Mouse (Mus musculus) kidney, postnatal 14 days (tissue): Measurements from ENCODE around the gene 1700057G04Rik.

Source experiments
- DNase-seq: peaks from one replicate; pipeline ENCODE4 v3.0.0; 2022; ENCODE audit warnings: mixed read lengths

Gene 1700057G04Rik

DNA sequence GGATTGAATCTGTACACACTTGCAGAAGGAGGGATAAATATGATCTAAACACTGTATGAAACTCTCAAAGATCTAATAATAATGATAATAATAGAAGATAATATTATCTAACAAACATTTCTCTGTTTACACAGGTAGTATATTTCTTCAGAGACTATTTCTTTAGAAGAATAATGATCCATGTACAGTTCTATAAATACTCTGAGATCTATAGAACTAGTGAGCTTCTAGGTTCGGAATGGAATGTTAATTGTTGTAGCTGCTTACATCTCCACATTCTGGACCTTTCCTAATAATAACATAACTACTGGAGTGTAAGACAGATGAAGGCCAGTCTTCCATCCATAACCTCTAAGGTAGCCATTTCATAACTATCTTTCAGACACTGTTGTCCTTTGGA, at the start of gene 1700057G04Rik:
TSS of gene 1700057G04Rik (plus strand) at position 301 of the 400 bp plus-strand sequence.
- DNase-seq, result no peak

DNA sequence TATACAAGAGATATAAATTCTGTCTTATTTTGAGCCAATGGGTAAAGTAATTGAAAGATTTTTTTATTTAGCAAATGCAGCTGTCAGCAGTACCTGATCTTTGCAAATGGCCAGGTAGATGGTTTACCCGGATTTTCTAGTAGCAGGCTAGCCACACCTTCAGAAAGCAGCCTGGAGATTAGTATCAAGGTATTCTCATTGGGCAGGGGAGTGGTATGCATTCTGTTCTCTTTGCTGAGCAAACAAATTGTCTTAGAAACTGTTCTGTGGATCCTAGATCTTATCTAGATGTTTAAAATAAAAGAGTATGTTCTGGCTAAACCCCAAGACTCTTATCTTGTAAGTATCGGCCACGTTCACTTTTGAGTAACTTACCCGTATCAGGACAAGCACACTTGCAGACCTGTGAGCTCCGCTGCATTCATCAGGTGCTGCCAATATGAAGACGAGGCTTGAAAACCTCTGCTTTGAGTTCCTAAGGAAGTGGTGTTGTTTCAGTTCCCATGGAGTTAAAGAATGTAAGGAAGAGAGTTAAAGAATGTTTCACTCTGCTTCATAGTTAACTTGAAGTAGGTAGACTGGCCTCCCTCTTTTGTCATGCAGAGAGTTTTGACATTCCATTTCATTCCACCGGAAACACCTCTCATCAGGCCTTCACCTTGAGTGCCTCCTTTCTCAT, 48.6 kb upstream of the 1700057G04Rik start:
- DNase-seq, result no peak

DNA sequence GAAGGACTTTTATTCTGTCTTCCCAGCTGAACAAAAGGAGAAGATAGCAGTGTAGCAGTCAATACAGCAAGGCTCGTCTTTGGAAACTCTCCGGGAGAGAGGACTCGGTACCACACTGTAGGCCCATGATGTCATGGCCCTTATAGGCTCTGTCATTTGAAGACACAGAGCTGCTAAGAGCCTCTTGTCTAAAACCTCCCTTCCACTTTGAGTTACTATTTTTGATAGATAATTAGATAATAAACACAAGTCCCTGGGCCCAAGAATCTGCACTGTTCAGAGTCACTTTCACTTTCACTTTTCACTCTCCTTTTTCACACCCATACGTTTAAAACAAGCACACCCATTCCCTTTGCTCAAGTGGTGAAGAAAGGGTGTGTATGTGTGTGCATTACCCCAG, 43.5 kb upstream of the 1700057G04Rik start:
- no peak for DNase-seq

DNA sequence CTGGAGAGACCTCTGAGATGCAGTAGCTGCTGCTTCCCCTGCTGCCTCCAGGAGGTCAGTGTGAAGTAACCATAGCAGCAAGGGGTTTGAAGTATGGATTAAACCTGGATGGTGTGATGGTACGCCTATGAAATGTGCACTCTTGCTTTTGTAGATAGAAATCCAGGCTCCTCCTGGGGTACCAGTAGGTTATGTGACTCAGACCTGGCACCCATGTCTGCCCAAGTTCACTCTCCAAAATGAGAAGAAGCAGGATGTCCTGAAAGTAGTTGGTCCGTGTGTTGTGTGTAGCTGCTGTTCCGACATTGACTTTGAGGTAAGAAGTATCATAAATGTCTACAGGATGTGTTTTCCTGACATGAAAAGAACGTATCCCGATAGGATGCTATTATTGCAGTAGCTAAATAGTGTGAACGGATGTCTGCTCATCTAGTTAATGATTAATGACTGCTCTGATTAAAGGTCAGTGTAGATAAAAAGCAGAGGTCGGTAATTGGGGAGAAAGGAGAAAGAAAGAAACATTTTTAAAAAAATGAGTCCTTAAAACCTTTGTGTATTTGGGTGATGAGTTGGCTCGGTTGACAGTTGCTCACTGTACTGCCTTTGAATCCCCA, 42.5 kb upstream of the 1700057G04Rik start:
- DNase-seq, result no peak

DNA sequence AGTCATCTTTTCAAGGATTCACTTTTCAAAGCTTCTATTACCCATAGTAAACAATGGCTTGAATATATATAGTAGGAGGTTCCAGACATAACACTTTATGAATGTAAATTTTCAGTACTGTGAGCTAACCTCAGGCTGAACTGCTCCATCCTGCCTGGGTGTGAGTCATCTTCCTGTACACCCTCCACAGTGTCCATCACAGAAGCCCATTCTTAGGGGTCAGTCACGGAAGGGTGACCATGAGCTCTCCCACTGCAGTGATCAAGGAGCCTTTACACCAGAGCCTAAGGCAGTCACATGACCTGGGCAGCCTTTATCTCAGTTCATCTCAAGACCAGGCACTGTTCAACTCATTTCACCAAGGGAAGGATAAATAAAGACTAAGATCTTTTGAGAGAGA, 41.4 kb upstream of the 1700057G04Rik start:
- no peak for DNase-seq

DNA sequence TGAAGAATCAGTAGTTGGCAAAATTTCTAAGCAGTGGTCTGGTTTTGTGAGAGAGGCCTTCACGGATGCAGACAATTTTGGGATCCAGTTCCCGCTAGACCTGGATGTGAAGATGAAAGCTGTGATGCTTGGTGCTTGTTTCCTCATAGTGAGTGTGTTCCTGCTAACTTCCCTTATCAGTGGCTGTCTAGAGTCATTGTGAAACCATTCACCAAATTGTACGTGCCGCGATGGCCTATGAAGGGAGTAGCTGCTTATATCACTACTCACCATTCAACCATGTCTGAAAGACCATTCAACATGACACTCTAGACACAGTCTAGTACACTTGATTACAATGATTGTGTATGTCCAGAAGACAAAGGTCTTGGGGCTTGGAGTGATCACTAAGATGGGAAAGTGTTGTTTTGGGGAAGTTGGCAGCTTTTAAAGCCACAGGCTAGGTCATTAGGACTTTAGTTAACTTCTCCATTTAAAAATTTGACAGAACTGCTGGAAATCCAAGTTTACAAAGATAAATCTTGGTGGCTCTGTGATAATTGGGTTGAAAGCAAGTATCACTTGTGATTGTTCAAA, 39.3 kb upstream of the 1700057G04Rik start:
- DNase-seq, result no peak

DNA sequence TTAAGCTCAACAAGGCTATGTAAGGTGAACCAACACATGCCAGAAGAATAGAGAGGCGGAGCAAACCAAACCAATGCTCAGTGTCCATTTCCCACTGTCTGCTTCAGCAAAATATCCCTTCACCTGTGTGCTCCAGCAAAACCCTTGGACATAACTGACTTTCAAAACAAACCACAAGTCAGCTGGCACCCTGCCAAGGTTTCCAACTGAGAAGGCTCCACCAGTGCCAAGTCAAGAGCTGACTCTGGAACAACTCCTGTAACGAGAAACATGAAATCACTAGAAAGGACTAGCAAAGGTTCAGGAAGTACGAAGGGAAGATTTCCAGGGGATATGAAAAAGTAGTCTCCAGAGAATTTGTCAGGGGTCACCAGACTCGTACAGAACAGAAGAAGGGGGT, 38.2 kb upstream of the 1700057G04Rik start:
- DNase-seq, result peak; percentile 93

DNA sequence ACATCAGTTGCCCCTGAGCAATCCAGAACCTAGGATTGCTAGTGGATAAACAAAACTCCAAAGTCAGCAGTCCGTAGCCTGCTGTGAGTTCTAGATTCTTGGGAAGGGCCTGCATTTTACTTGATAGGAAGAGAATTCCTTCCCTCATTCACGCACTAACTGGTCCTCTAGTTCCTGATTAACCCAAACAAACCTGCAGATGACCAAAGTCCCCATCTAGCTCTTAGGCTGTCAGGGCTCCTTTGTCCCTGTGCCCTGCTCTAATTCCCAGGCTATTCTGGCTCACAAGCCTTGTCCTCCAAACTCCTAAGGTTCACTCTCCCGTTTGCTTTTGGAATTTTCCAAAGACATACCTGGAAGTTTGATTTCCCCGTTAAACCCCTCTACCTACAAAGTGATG, 36.5 kb upstream of the 1700057G04Rik start:
- peak; percentile 53 for DNase-seq

DNA sequence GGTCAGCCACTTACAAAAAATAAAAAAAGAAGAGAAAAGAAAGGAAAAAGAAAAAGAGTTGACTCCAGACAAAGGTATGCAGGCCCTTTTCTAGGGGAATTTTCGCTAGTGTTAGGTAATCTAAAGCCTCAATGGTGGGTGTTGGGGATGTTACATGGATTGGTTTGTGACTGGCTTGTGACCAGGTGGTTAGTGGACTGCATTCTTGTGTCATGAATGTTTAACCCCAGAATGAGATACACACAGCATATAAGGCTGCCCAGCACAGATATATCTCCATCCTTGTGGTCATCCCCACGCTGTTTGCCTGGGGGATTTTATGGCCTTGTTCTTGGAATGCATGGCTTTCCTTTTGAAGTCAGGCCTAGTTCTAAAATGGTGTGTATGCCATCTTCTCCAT, 35.9 kb upstream of the 1700057G04Rik start:
- DNase-seq, result peak; percentile 34

DNA sequence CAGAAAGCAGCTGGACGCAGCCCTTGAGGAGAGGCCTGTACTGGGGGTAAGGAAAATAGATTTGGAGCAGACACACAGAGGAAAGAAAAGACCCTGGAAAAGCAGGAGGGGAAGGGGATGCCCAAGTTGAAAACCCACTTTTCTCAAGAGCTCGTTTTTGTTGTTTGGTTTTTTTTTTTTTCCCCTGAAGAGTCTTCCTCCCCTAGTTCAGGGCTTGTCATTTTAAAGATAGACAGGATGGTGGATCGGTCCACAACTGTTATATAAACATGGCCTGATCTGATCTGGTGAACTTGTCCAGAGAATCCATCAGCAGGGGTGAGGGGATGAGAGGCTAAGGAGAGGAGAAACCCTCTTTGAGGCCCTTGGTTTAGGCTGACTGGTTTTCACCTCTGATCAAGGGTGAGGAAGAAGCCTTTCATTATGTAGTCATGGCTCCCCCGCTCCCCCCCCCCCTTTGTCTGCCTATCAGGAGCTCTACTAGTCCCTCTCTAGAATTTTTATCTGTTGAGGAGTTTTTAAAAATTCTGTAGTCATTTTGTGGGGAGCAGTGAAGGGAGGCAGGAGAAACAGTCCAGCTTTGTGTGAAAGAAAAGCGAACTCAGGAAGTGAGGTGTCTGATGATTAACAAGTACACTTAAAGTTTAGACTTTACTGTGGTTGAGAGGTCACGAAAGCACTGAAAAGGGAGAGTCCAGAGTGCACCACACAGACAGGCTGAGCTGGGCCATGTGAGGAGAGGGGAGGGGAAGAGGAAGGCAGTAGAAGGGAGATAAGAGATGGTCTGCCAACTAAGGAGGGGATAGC, 35.0 kb upstream of the 1700057G04Rik start:
- DNase-seq, result peak; percentile 76

DNA sequence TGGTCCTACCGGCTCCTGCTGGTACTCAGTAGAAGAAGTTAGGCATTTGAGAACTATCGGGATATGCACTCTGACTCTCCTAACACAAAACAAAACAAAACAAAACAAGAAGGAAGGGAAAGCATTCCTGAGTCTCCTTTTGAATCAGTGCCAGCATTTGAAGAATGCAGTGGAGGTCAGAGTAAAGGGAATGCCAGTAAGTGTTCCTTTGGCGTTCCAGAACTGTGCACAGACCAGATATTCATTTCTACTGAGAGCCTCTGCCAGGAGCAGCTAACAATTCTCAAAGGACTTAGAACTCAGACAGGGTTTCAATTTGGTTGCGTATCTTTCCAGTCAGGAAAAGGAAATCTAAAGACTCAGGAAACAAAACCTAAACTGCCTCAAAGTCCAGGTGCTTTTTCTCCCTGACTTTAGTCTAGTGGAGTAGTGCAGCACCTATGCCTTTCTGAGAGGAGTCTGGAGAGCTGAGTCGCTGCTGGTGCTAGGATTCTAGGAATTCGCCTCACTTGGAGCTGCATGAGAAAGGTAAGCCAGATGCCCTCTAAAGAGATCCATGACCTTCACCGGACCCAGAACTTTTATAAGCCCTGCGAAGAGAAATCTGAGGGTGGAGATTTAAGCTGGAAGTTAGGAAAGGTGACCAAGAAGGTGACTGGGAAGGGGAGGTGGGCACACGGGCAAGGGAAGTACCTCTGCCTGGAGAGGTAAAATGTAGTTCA, 33.5 kb upstream of the 1700057G04Rik start, which contains the start of gene Plscr2:
TSS of gene Plscr2 (plus strand) at position 117 of the 722 bp plus-strand sequence.
- DNase-seq, result peak; percentile 87

DNA sequence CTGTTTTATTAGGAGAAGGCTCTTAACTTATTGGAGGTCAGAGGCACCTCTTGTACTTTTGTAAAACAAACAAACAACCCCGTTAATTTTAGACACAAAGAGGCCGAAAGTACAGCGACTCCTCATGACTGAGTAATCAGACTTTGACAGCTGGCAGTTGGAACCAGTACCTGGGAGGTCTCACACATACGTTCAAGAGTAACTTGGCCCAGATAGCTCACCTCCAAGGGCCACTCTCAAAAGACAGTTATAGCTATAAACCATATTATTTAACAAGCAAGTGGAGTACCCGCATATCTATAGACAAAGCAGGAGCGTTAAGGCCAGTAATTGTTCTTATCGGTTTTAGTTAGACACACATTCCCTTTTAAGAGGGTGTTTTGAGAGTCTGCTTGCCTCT, 32.8 kb upstream of the 1700057G04Rik start:
- DNase-seq, result peak; percentile 60

DNA sequence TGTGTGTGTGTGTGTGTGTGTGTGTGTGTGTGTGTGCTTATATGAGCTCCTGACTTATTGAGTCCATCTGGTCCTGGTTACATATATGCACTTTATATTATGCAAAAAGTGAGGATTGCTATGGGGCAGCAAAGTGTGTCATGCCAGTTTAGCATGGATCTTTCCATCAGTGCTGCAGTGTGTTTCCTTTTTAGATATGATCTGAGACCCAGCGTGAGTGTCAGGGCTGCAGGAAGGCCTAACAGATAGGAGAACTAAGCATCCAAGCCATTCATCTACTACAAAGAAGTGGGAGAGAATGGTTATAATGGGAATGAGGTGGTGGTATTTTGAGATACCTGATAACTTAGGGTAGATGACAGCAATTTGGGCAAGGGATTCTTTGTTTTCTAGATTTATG, 29.1 kb upstream of the 1700057G04Rik start:
- no peak for DNase-seq

DNA sequence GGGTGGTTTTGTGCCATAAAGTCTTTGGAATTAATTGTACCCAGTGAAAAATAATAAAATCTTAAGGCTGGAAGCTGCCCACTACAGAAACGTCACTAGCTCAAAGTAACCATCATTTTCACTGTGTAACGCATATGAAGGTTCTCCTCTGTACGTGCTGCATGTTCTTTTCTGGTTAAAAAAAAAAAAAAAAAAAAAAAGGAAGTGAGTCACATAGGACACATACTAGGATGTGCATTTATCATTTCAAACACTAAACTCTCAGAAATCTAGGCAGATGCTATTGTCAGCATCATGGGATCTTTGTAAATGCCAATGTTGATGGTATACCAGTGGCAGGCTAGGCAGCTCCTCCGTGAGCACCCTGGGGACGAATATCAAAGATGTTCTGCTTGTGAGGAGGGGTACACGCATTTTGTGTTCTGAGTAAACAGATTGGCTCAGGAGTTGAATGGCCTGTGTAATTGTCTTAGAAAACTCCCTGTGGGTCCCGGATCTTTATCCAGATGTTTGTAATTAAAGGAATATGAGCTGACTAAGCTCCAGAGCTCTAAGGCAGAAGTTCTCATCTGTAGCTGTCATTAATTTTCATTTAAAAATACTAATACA, 26.5 kb upstream of the 1700057G04Rik start:
- no peak for DNase-seq

DNA sequence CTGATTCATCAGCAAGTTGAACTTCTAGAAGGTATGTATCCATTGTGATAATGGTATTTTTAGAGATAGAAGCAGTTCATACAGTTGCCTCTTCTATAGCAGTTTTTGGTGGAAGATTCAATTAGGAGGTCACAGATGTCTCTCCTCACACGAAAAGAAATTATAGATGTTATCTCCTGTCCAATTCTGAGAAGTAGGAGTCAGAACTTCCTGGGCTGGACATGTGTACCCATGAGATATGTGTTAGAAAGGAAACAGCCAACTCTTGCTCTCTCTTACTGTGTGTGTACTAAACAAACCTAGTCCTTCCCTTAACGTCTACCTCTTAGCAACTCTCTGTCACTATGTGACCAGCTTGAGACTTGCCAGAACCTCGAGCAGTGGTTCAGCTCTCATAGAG, 19.5 kb upstream of the 1700057G04Rik start:
- no peak for DNase-seq

DNA sequence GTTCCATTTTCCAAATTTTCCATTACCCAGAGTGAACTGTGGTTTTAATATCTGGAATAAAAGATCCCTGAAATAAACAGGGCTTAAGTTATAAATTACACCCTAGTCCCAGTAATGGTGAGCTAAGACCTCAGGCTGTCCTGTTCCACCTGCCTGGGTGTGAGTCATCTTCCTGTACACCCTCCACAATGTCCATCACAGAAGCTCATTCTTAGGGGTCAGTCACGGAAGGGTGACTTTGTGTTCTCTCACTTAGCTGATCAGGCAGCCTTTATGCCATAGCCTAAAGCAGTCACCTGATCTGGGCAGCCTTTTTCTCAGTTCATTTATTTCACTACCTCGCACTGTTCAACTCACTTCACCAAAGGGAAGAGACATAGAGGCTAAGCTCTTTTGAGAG, 17.0 kb upstream of the 1700057G04Rik start:
- peak; percentile 56 for DNase-seq

DNA sequence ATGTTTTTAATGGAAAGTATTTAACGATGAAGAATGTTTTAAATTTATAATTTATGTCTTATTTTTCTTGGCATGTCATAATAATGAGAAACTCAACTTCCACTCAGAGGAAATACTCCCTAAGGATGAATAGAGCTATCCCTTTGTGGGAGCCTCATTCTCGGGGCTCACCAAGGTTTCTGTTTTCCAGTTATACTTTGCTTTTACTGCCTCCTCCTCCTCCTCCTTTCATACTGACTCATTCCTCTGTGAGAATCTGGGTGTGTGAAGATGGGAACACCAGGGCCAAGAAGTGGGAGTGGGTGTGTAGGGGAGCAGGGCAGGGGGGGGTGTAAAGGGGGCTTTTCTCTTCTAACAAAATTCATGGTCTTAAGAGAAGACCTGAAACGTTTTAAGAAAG, 16.3 kb upstream of the 1700057G04Rik start:
- DNase-seq, result no peak

DNA sequence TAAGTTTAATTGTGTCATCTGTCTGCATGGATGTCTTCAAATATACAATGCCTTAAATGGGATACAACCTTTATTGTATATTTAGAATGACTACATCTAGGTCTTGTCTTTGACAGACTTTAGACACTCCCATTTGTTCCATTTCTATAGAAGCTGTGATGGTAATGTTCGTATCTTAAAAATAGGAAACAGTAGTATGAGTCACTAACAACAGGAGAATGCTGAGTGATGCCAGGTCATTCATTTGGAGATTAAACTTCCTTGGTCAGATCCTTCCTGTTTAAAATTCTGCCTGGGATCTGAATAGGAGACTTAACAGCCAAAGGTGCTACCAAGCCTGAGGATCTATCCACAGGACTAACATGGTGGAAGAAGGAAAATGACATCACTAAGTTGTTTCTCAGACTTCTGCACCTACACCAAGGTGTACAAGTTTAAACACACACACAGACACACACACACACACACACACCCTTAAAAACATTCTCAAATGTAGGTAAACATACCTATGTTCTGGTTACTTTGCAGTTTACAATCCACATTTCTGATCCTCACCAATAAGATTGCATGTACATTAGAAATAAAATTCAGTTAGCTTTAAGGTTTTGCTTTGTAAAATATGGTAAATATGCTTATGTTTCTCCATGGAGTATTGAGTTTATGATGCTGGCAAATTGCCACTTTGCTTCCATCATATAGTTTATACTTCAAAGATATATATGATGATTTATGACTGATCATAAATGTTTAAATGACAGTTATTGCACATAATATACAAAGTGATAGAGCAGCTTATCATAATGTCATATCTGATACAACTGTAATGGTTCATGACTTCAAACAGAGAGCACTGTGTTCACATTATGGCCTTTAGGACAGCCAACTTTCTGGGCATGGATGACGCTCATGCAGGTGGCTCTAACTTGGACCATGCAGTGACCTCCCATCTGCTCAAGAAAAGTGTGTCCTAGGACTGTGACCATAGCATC, 15.3 kb upstream of the 1700057G04Rik start:
- no peak for DNase-seq

DNA sequence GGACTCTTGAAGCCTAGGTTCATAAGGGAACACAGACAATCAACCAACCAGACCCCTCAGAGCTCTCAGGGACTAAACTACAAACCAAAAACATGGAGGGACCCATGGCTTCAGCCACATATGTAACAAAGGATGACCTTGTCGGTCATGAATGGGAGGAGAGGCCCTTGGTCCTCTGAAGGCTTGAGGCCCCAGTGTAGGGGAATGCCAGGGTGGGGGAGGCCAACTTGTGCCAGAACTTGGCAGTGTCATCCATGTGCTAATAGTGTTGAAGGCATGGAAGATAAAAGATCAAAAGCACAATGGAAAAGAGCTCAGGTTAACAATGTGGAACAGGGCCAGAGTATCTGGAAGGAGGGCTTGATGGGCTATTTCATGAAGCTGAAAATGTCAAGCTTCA, 10.9 kb upstream of the 1700057G04Rik start:
- no peak for DNase-seq

DNA sequence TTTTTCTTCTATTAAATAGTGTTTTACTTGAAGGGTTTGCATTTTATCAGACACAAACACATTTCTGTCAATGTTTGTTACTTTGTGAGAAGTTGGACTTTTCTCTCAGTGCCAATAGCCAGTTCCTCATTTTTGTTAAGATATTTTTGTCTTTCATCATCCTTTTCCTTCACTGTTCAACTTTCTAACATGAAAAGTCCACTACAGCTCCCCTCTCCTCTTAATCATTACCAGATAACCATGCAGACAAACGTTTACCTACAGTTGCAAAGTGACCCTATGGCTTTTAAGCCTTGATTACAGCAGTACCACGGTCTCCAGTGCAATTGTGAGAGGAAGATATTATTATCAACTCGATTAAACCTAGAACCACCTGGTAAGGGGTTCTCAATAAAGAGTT, 8.0 kb upstream of the 1700057G04Rik start:
- DNase-seq, result no peak

DNA sequence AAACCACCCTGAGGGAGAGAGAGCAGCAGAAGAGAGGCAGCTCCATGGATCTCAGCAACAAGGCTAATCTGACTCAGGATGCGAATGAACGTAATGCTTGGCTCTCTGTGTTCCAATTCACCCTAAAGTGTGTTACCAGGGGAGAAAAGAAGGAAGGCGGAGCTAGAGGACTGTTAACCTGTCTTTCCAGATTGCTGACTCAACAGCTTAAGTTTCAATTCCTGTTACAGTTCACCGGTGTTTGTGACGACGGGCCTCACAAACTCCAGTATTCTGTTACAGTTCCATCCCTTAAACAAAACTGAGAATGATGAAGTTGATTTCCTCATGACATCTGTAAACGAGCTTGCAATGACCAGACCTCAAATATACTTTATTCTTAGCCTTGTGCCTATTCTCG, 4.1 kb upstream of the 1700057G04Rik start:
- no peak for DNase-seq
